Mouse (Mus musculus): ENCODE results near the gene Rtbdn.

DNA sequence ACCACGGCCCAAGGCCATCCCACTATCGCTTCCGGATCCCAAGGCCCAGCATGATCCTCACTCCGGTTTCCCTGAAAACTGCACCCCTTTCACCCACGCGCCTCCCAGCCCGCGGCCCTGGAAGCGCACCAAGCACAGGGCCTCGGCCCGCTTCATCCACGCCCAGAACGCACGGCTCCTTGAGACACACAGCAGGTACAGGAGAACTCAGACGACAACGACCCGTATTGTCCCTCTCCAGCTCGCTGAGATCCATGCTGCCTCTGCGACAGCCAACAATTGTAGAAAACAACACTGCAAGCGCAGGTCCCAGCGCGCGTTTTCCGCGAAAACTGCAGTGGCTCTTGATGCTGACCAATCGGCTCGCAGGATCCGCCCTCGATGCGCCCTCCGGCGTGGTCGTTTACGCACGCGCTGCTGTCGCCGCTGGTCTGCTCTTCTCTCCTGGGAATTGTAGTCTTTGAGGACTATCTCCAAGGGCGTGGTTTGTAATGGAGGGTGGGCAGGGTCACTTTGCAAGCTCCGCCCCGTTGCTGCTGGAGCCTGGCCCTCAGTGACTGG, 19.0 kb downstream of the Rtbdn start:
- TF ChIP-seq CTCF (conservative IDR thresholded peaks at IDR 0.05; ENCODE audit: low read length), result no peak
- TF ChIP-seq NANOG (IDR thresholded peaks at IDR 0.05; ENCODE audit: borderline replicate concordance, low read length), result no peak
